Mouse (Mus musculus) kidney, embryonic 15.5 days (tissue): ENCODE measurements around the gene Gm20661. TPM values are rescaled to one million over a fixed set of nuclear protein-coding genes. Genes with fewer than 3 reads are reported as not detected.

Source experiments
- ATAC-seq: fragments of 200-750 bp; cut with Nextera tagmentation; replicated peaks from 2 replicates; pipeline ENCODE4 v1.8.0; 2017; ENCODE audit warnings: moderate TSS enrichment; ENCODE audit not compliant: low FRiP score
- H3K27ac ChIP-seq: fragments of 300-500 bp; sonication (generic); 2 replicates; pipeline ENCODE4 v1.5.1; 2015; ENCODE audit warnings: mild to moderate bottlenecking, inconsistent platforms
- H3K27me3 ChIP-seq: fragments of 300-500 bp; sonication (generic); 2 replicates; pipeline ENCODE4 v1.6.1; 2015; ENCODE audit warnings: inconsistent platforms
- H3K36me3 ChIP-seq: fragments of 300-500 bp; sonication (generic); 2 replicates; pipeline ENCODE4 v1.6.1; 2015; ENCODE audit warnings: inconsistent platforms
- H3K4me1 ChIP-seq: fragments of 300-500 bp; sonication (generic); 2 replicates; pipeline ENCODE4 v1.6.1; 2015; ENCODE audit warnings: inconsistent platforms
- H3K4me2 ChIP-seq: fragments of 300-500 bp; sonication (generic); 2 replicates; pipeline ENCODE4 v1.6.1; 2015; ENCODE audit warnings: moderate library complexity, mild to moderate bottlenecking, inconsistent platforms
- H3K4me3 ChIP-seq: fragments of 300-500 bp; sonication (generic); replicated peaks from 2 replicates; pipeline ENCODE4 v1.5.1; 2015; ENCODE audit warnings: mild to moderate bottlenecking, inconsistent platforms
- H3K9ac ChIP-seq: fragments of 300-500 bp; sonication (generic); 2 replicates; pipeline ENCODE4 v1.6.1; 2015; ENCODE audit warnings: mild to moderate bottlenecking, inconsistent platforms
- H3K9me3 ChIP-seq: fragments of 300-500 bp; sonication (generic); replicated peaks from 2 replicates; pipeline ENCODE4 v1.6.1; 2016; ENCODE audit warnings: inconsistent platforms
- WGBS: fragments of 180-500 bp; shearing (Covaris S2); methylation state at CpG from one replicate; pipeline ENCODE4 v1.1.7; 2015; ENCODE audit warnings: mixed read lengths; 5-methylcytosine and 5-hydroxymethylcytosine counted together
- polyA plus RNA-seq: library from polyadenylated mRNA; unstranded; fragments of >200 nt; fragmentation: Nextera tagmentation; extraction: Ambion mirVana; gene quantifications from 2 replicates; pipeline ENCODE4 v1.2.1, GENCODE M21; 2015

Gm20661 gene
- polyA plus RNA-seq, 1 experiment from 2014 or later: 6.2 TPM

GRCm38 (mm10) chr9:107955613-107956289 lies 27.1 kb upstream of the Gm20661 start:
- no peaks in the 10 kb centered on the region for H3K27me3 ChIP-seq
- H3K9me3 ChIP-seq: no peaks in the 10 kb centered on the region
- H3K4me2 ChIP-seq: no peak overlapping the region
- H3K4me3 ChIP-seq: no peak overlapping the region
- H3K36me3 ChIP-seq: peaks cover 47% of the 10 kb centered on the region
- H3K9ac ChIP-seq: no peak overlapping the region
- no peak for ATAC-seq
- H3K27ac ChIP-seq: no peak overlapping the region
- 83% methylated on average over 6 of the region's 6 CpGs for WGBS
- H3K4me1 ChIP-seq: peaks cover 19% of the 10 kb centered on the region

DNA sequence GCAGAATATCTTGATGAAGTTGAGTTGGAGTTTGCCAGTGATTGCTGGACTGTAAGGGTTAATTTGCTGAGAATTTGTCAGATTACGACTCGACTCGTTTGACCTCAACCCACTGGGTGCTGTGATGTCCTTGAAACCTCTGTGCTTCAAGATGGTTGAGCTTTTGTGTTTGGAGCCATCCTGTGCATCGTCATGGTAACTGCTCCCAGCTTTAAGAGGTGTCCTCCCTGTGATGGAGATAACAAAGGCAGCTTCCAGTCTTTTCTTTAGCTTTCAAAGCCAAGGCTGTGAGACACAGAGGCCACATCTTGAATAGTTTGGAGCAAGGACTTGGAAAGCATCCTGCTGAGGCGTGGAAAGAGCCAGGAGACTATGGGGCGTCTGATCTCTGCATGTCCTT lies 25.7 kb upstream of the Gm20661 start:
- Histone ChIP-seq H3K4me2 (no peak overlapping the region), H3K36me3 (peaks cover 61% of the 10 kb centered on the region), H3K4me1 (peaks cover 7% of the 10 kb centered on the region), H3K27me3 (no peaks in the 10 kb centered on the region), H3K9ac (no peak overlapping the region), H3K9me3 (no peaks in the 10 kb centered on the region), H3K27ac (no peak overlapping the region), H3K4me3 (no peak overlapping the region)
- WGBS: 64% methylated on average over 6 of the region's 6 CpGs
- no peak for ATAC-seq

DNA sequence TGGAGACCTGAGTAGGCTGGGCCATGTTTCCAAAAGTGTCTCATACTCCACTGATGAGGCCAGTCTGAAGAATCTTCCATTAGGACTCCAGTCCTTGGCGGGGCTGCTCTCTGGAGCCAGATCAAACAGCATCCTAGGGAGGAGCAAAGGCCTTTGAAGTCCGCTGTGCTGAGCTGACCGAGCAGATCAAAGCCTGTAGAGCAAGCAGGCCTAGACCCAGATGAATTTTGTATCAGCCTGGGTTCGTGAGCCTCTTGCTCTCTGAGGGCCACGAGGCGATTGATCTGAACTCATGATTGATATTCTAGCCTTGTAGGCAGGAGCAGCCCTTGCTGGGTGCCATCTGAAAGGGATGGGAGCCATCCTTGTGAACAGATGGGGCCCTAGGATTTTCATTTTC lies 23.0 kb upstream of the Gm20661 start:
- Histone ChIP-seq H3K36me3 (peaks cover 86% of the 10 kb centered on the region), H3K9me3 (no peaks in the 10 kb centered on the region), H3K4me3 (no peak overlapping the region), H3K9ac (no peak overlapping the region), H3K4me2 (no peak overlapping the region), H3K4me1 (0 out of 2 replicates have a peak, but pooled peaks cover 5% of the 10 kb centered on the region), H3K27me3 (no peaks in the 10 kb centered on the region), H3K27ac (no peak overlapping the region)
- ATAC-seq: no peak
- 28% methylated on average over 6 of the region's 6 CpGs for WGBS

- 81% methylated on average over 4 of the region's 4 CpGs for WGBS
- Histone ChIP-seq H3K27me3 (no peaks in the 10 kb centered on the region), H3K36me3 (peaks cover 85% of the 10 kb centered on the region), H3K4me3 (no peak overlapping the region), H3K4me2 (no peak overlapping the region), H3K9ac (no peak overlapping the region), H3K9me3 (no peaks in the 10 kb centered on the region), H3K27ac (no peak overlapping the region), H3K4me1 (0 out of 2 replicates have a peak, but pooled peaks cover 5% of the 10 kb centered on the region)
- ATAC-seq: no peak
Observed at GRCm38 (mm10) chr9:107960928-107961327, 21.9 kb upstream of the Gm20661 start.

DNA sequence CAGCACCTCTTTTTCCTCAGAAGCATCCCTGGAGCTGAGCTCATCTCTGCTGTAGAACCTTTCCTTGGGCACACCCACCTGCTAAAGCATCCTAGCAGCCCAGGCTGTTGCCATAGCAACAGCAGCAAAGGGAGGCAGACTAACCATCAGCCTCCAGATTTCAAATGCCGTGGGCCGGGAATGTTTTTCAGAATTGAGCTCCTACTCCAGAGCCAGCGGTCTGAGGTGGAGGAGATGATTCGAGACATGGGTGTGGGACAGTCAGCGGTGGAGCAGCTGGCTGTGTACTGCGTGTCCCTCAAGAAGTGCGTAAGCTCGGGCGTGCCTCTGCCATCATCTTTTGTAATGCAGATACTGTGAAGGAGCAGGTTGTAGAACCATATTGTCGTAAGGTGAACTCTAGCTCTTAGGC lies 21.5 kb upstream of the Gm20661 start:
- H3K9me3 ChIP-seq: no peaks in the 10 kb centered on the region
- ATAC-seq: no peak
- H3K4me1 ChIP-seq: 0 out of 2 replicates have a peak, but pooled peaks cover 5% of the 10 kb centered on the region
- no peak overlapping the region for H3K4me2 ChIP-seq
- H3K9ac ChIP-seq: no peak overlapping the region
- H3K4me3 ChIP-seq: no peak overlapping the region
- 84% methylated on average over 10 of the region's 10 CpGs for WGBS
- no peak overlapping the region for H3K27ac ChIP-seq
- H3K27me3 ChIP-seq: no peaks in the 10 kb centered on the region
- peaks cover 87% of the 10 kb centered on the region for H3K36me3 ChIP-seq

- Histone ChIP-seq H3K4me1 (0 out of 2 replicates have a peak, but pooled peaks cover 5% of the 10 kb centered on the region), H3K9me3 (no peaks in the 10 kb centered on the region), H3K27ac (no peak overlapping the region), H3K4me2 (no peak overlapping the region), H3K9ac (no peak overlapping the region), H3K36me3 (peaks cover 83% of the 10 kb centered on the region), H3K4me3 (no peak overlapping the region), H3K27me3 (no peaks in the 10 kb centered on the region)
- 53% methylated on average over 5 of the region's 5 CpGs for WGBS
- no peak for ATAC-seq
Observed at GRCm38 (mm10) chr9:107961881-107962280, 21.0 kb upstream of the Gm20661 start.

GRCm38 (mm10) chr9:107962916-107963315 lies 19.9 kb upstream of the Gm20661 start:
- Histone ChIP-seq H3K4me2 (no peak overlapping the region), H3K9me3 (no peaks in the 10 kb centered on the region), H3K36me3 (peaks cover 79% of the 10 kb centered on the region), H3K4me1 (0 out of 2 replicates have a peak, but pooled peaks cover 5% of the 10 kb centered on the region), H3K9ac (no peak overlapping the region), H3K27me3 (no peaks in the 10 kb centered on the region), H3K27ac (no peak overlapping the region), H3K4me3 (no peak overlapping the region)
- ATAC-seq: no peak
- WGBS: 87% methylated on average over 9 of the region's 9 CpGs

GRCm38 (mm10) chr9:107963700-107964099 lies 19.2 kb upstream of the Gm20661 start:
- peaks cover 80% of the 10 kb centered on the region for H3K36me3 ChIP-seq
- H3K27me3 ChIP-seq: no peaks in the 10 kb centered on the region
- 22% methylated on average over 5 of the region's 5 CpGs for WGBS
- ATAC-seq: peak; percentile 69; the same call in 1 of the 2 replicates
- no peak overlapping the region for H3K9ac ChIP-seq
- peak overlapping the region; percentile 25; the same call in 1 of the 2 replicates for H3K27ac ChIP-seq
- H3K4me2 ChIP-seq: no peak overlapping the region
- H3K9me3 ChIP-seq: no peaks in the 10 kb centered on the region
- H3K4me1 ChIP-seq: 0 out of 2 replicates have a peak, but pooled peaks cover 5% of the 10 kb centered on the region
- no peak overlapping the region for H3K4me3 ChIP-seq

GRCm38 (mm10) chr9:107964681-107965080 lies 18.2 kb upstream of the Gm20661 start:
- Histone ChIP-seq H3K9ac (no peak overlapping the region), H3K4me1 (0 out of 2 replicates have a peak, but pooled peaks cover 5% of the 10 kb centered on the region), H3K9me3 (no peaks in the 10 kb centered on the region), H3K27ac (no peak overlapping the region), H3K4me2 (no peak overlapping the region), H3K4me3 (no peak overlapping the region), H3K27me3 (no peaks in the 10 kb centered on the region), H3K36me3 (peaks cover 80% of the 10 kb centered on the region)
- no peak for ATAC-seq
- 93% methylated on average over 9 of the region's 9 CpGs for WGBS

DNA sequence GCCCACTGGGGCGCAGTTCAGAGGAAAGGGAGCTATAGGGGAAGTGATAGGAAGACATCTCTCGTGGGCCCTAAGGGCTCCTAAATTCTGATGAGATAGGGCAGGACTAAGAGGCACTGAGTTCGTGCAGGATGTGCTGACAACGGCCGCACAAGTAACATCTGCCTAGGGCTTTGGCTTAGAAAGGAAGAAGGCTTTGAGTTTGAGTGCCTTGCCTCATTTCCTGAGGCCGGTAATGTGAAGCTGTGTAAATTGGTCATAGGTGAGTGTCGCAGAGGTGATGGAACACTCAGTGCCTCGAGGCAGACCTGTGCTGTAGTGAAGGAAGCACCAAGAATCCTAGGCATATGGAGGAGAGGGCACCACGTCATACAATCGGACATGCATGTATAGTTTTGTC lies 16.2 kb upstream of the Gm20661 start:
- Histone ChIP-seq H3K9me3 (no peaks in the 10 kb centered on the region), H3K4me3 (no peak overlapping the region), H3K4me2 (no peak overlapping the region), H3K27ac (no peak overlapping the region), H3K36me3 (peaks cover 79% of the 10 kb centered on the region), H3K9ac (no peak overlapping the region), H3K4me1 (0 out of 2 replicates have a peak, but pooled peaks cover 5% of the 10 kb centered on the region), H3K27me3 (no peaks in the 10 kb centered on the region)
- 88% methylated on average over 10 of the region's 10 CpGs for WGBS
- ATAC-seq: no peak

DNA sequence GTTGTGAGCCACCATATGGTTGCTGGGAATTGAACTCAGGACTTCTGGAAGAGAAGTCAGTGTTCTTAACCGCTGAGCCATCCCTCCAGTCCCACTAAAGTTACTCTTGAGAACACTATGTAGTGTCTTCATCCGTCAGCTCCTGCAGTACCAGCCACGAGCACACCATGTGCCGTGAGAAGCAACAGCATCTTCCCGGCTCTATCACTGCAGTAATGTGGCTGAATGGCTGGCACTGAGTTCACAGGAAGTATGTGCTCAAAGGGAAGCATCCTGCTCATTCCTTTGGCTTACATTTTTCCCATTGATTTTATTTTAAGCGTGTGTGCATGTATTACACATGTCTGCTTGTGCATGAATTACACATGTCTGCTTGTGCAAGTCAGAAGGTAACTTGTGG lies 15.4 kb upstream of the Gm20661 start:
- Histone ChIP-seq H3K4me1 (0 out of 2 replicates have a peak, but pooled peaks cover 5% of the 10 kb centered on the region), H3K36me3 (peaks cover 78% of the 10 kb centered on the region), H3K27ac (no peak overlapping the region), H3K4me3 (no peak overlapping the region), H3K9ac (no peak overlapping the region), H3K27me3 (no peaks in the 10 kb centered on the region), H3K4me2 (no peak overlapping the region), H3K9me3 (no peaks in the 10 kb centered on the region)
- no peak for ATAC-seq
- 76% methylated on average over 6 of the region's 6 CpGs for WGBS

DNA sequence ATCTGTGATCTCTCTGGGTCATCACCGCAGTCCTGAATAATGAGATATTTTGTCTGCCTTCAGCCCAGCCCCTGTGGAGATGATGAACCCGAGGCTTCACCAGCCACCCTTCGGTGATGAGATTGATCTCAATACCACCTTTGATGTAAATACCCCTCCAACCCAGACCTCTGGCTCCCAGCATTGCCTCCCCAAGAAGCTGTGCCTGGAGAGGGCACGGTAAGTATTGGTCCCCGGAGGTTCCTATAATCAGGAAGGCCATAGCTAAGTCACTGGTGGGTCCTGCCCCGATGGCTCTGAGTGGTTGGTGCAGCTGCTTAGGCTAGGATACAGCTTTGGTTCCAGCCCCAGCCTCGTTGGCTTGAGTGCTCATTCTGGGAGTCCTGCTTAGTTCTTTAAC lies 14.3 kb upstream of the Gm20661 start:
- Histone ChIP-seq H3K4me1 (0 out of 2 replicates have a peak, but pooled peaks cover 5% of the 10 kb centered on the region), H3K27me3 (no peaks in the 10 kb centered on the region), H3K4me3 (no peak overlapping the region), H3K4me2 (no peak overlapping the region), H3K9ac (no peak overlapping the region), H3K9me3 (no peaks in the 10 kb centered on the region), H3K36me3 (peaks cover 68% of the 10 kb centered on the region), H3K27ac (no peak overlapping the region)
- 90% methylated on average over 7 of the region's 7 CpGs for WGBS
- no peak for ATAC-seq
